Mouse (Mus musculus) embryonic fibroblast, embryonic 13.5 days (primary cell): Measurements from ENCODE around the gene Slc7a6.

Experiments
- CTCF ChIP-seq: IDR thresholded peaks from 2 replicates; pipeline ENCODE4 v1.5.1; 2011; ENCODE audit warnings: mild to moderate bottlenecking, control low read depth, low read length, moderate library complexity, borderline replicate concordance; ENCODE audit not compliant: insufficient read depth
- POLR2A ChIP-seq: IDR thresholded peaks from 2 replicates; pipeline ENCODE4 v1.6.1; 2011; ENCODE audit warnings: low read depth, mild to moderate bottlenecking, control low read depth, low read length, moderate library complexity

- TF ChIP-seq POLR2A (no peak), CTCF (no peak)
These were observed 20.6 kb upstream of the Slc7a6 start for GRCm38 (mm10) chr8:106147868-106148565.
